Mouse (Mus musculus): ENCODE measurements around the gene Exoc3l4. TPM values are rescaled to one million over a fixed set of nuclear protein-coding genes. Genes with fewer than 3 reads are reported as not detected.

The Exoc3l4 gene
- polyA plus RNA-seq, 2 experiments from 2014 or later, result not detected

DNA sequence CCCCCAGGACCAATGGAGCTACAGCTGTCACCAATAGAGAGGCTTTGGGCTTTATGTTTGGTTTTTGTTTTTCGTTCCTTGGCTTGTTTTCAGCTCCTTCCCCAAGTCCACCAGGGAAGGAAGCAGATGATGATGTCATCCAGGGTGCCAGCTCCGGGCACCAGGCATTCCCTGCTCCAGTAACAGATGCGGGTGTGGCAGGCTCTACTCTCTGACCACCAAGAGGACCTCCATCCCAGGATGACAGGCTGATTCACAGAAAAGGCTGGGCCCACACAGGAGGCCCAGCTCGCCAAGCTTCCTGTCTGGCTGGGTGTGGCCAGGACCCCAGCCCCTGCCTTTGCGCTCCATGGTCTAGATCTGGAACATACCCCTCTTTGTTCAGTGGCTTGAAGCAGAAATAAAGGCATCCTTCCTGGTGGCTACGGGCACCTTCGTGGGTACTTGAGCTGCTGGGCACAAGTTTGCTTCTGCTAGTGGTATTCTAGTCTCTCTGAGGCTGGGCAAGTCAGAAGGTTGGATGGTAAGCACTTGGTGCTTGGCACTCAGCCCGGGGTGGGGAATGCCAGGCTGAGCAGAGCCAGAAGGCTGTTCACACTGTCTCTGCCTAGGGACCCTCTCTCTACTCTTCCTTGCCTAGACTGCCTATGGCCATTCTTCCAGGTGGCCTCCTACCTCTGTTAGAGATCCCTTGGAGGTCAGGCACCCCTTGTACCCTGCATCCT is 5.0 kb upstream of the Exoc3l4 start:
- ATAC-seq, result no peak

DNA sequence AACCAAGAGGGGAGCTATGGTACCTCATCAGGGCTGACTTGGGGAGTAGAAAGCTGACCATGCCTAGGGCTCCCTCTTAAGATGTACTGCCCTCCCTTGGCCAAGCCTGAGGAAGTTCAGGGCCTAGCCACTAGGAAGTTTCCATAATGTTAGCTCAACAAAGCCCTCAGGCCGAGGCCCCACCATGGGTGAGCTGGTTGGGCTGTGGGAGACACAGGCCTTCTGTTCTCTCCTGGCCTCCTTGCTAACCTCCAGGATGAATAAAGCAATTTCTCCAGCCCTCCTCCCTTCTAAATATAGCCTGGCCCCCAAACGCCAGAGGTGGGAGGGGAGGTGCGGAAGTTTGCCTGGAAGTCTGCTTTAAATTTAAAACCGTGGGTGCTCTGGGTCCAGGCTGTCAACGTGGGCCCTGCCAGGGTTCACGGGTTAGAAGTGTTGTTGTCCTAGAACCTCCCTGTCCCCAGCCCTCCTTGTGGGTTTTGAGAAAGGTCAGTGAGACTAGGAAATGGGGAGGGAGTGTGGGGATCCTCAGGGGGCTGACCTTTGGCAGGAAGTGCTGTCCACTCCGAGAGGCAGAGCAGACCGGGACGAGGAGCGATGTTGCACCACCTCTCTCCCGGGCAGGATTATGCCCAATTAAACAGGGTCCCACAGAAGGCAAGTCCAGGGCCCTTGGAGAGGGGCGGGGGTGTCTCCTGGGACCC is 4.1 kb upstream of the Exoc3l4 start:
- no peak for ATAC-seq

DNA sequence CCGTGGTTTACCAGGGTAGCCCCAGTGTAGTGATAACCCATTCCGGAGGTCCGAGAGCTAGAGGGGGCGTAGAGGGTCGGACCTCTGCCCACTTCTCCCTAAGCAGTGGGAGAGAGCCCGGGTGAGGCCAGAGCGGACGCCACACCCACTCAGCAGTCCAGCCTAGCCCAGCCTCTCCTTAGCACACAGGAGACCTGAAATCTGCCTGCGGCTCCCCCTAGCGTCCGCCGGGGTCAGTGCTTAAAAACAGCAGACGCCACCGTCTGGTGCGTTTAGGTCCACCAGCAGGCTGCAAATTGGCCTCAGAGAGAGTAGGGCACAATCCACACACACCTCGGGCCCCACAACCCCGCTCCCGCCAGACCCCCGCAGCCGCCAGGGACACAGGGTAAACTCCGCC is 3.5 kb upstream of the Exoc3l4 start:
- ATAC-seq, result no peak

DNA sequence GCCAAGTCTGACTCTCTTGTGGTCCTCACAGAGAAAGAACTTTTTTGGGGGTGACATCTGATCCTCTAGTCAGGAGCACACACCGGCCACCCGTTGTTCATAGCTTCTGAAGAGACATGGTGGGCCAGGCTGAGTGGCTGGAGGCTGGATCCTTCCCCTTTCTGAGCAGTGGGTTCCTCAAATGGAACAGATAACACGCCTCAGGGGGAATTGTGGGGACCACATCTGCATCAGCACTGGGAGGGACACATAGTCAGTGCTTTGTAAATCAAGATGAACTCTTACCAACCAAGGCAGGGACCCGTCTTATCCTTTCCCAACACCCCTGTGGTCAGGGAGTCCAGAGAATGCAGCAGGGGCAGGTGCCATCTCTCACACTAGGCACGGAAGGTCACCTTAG is 3.1 kb downstream of the Exoc3l4 start:
- ATAC-seq, result no peak

DNA sequence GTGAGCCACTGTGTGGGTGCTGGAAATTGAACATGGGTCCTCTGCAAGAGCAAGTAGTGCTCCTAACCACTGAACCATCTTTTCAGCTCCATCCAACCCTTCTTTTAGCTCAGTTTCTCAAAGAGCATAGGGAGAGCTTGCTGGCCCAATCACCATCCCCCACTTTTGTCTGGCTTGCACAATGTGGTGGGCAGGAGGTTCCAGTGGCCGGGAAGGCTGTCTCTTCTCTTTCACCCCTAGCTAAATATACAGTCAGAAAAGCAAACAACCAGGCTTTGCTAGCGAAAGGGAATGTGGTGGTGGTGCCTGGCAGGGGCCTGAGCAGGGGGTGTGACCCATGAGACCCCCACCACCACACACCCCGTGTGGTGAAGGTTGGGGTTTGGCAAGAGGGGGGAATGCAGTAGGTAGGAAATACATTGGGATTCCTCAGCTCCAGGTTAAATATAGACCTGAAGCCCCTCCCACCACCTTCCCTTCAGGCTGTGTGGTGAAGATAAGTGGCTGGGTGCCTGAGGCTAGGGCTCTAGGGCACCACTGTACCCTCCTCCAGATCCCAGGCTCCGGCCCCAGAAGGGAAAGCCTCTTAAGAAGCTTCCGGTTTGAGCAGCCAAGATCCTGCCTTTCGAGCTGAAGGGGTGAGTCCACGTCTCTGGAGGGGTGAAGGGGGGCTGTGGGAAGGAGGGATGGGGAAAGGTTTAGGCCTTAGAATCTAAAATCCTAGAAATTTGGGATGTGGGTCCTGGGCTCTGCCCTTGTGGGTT is 4.3 kb downstream of the Exoc3l4 start:
- no peak for ATAC-seq

DNA sequence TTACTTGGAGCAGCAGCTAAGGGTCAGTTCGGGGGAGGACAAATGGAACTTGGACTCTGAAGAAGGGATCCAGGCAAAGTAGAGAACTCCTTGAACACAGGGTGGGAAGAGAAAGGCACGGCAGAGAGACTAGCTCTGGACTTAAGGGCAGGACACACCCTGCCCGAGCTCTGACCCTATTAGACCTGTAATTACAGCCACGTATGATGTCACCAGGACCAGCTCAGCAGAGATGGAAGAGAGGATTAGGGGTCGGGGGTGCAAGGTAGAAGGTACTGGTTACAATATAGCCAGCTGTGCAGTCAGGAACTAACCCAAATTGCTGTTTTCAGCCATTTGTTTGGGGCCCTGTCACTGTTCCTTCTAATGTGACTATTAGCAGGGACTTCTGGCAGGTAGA is 6.0 kb downstream of the Exoc3l4 start:
- ATAC-seq, result no peak

DNA sequence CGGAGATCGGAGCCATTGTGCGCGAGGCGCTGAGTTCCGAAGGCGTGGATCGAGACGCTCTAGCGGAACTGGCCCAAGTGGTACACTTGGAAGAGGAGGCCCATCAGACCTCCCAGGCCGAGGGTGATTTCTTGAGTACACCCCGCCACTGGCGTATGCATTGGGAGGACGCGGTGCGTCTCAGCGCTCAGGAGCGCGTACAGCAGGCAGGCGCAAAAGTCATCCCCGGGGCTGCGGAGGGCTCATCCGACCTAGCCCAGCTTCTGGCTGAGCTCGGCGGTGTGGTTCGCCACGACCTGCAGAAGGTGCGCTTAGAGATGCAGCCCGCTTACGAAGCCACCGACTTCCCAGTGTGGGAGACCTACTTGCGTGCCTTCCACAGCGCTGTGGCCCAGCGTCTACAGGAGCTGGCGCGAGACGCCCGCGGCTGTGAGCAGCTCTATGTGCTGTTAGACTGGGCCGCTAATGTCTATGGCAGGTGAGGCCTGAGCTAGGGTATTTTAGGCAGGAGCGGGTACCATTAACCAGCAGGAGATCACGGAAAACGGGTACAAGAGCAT is 6.8 kb downstream of the Exoc3l4 start:
- ATAC-seq, result no peak

DNA sequence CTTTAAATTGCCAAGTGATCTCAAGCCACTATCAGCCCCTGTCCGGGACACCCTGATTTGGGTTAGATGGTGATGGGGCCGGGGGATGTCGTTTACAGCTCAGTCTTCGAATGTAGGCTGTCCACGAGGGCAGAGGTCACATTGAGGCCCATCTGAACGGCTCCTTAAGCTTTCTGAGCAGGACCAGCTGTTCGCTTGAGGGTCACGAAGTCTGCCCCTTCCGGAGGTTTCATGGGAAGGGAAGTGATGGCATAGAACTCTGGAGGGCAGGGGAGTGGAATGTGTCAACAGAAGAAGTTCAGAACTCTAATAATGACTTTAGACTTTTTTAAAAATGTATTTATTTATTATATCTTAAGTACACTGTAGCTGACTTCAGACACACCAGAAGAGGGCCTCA is 7.7 kb downstream of the Exoc3l4 start:
- ATAC-seq, result no peak

DNA sequence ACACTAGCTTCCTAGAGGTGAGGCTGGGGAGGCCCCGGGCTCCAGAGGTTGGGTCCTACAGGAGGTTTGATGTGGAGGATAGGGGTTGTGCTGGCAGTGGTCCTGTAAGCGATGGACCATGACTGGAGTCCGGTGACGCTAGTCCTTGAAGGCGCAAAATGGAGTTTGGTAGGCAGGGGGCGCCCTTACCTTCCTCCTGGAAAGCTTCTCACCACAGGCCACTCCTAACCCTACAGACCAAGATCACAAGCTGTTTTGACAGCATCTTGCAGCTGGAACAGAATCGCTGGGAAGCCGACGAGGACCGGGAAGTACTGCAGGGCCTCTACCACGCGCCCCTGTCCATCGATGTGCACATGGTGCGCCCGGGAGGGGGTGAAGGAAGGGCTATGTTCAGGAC is 8.4 kb downstream of the Exoc3l4 start:
- no peak for ATAC-seq

DNA sequence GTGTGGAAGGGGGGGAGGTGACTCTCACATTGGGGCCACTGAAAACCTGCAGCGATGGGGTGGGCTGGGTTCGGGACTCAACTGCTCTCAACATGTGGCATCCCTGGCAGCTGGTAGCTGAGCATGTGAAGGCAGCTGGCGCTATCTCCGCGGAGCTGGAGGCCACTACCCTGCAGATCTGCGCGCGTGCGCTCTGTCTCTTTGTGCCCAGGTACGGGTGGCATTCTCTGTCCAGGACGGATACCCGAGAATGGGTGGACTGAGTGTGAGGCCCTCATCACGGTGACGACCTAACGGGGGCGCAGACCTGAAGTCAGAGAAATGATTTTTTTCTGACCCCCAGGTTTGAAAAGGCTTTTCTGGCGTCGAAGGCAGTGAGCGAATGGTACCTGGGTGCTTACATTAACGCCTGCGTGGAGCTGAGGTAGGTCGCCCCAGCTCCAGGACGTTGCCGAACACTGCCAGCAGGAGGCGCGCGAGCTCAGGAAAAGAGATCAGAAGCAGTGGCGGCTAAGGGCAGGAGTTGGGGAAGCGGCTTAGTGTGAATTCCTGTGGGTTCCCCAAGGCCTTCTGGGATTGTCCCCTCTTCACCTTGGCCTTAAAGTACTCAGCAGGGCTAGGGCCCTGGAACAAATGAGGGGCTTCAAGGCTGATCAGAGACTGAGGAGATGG is 9.1 kb downstream of the Exoc3l4 start:
- peak; percentile 43 for ATAC-seq

DNA sequence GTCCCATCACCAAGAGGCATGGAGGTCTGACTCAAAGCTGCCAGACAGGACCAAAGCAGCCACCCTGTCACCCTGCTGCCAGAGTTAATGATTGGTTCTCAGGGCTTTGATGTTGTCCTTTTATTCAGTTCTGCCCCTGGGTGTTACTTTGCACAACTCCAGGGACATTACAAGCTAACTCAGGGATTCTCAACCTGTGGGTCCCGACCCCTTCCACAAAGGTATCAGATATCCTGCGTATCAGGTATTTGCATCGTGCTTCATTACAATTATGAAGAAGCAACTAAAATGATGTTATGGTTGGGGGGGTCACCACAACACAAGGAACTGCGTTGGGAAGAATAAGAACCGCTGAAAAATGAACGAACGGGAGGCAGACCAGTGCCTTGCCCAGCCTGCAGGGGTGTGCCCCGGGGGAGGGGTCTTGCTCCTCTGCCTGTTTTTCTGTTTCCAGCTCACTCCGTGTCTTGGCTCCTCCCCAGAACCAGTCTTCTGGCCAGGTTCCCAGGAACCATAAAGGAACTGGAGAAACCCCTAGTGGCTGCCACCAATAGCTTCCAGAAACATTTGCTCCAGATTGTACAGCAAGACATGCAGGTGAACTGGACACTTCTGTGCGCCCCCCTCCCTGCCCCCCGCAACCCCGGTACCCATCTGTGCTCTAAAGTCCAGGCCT is 10.8 kb downstream of the Exoc3l4 start:
- ATAC-seq, result no peak

DNA sequence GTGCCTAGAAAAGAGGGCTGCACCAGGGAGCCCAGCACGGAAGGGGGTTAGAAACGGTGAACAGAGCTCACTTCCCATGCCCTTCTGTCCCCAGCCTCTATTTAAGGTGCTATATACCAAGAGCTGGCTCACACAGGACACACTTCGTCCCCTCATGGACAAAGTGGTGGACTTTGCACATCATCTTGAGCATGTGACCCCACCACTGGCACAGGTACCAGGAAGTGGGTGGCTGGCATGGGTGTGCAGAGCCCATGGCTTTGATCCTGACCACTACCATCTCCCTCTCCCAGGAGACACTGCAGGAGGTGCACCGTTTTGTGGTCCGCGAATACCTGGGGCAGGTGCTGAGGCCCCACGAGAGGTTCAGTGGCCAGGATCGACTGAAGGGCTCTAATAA is 11.5 kb downstream of the Exoc3l4 start:
- ATAC-seq, result no peak

DNA sequence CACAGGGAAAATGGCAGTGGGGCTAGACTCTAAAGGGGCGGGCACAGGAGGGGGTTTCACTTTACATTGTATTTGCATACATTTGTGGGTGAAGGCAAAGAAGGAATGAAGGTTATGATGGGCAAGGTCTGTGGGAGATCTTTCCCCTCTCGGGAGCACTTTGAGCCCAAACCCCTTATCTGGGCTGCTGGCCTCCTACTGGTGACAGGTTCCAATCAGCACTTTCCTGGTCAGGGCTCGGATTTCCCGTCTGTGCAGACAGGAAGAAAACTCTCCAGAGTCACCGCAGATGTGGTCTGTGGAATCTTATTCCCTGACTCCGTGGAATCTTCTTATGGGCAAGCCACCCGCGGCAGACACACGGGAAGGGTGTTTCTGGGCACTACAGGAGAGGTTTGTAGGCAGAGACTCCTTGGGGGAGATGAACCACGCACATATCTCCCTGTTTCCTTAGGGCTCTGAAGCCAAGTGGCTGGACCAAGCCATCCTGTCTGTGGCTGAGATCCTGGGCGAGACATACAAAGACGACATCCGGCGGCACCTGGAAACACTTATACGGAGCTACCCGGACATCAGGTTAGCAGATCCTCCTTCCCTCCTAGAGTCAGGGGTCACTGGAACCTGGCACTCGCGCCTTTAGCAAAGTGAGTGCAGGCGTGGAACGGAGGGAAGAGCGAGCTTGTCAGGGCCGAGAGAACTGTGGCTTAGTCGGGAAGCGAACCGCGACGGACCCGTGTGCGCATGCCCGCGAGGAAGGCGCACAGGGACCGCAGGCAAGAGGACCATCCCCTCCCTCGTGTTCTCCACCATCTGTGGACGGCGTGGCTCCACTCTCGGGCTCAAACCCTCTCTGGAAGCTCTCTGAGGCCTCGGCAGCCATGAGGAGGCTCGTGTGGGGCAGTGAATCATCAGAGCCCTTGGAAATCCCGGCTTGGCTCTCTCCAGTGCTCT is 12.4 kb downstream of the Exoc3l4 start:
- no peak for ATAC-seq

DNA sequence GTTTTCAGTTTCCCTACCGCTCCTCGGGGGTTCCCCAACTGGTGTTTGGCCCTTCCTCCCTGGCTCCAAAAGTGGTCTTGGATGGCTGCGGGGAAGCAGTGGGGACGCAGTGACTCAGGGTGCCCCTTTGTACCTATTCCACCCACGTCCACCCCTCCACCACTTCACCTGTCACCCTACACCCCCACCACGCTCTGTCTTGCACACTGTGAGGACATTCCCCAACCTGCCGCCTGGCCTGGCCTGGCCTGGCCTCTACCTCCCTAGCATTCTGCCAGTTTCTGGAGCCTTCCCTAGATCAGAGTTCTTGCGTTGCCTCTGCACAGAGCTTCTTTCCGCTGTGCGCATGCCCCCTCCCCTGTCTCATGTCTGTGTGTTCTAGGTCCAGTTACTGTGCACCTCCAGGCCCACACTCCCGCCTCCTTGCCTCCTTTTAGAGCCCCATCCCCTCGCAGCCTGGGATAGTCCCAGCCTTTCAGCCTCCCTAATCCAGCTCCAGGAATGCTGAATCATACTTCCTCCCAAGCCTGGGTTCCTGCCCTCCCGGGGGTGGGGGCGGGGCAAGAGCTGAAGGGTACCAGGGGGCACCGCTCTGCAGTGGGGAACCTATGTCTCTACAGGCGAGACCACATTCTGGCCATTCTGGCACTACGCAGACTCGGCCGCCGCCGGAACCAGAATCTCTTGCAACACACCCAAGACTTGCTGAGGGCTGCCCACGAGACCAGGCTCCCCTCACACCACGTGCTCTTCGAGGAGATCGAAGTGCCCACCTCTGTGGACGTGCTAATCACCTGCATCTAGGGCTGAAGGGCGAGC is 13.4 kb downstream of the Exoc3l4 start:
- ATAC-seq, result no peak

DNA sequence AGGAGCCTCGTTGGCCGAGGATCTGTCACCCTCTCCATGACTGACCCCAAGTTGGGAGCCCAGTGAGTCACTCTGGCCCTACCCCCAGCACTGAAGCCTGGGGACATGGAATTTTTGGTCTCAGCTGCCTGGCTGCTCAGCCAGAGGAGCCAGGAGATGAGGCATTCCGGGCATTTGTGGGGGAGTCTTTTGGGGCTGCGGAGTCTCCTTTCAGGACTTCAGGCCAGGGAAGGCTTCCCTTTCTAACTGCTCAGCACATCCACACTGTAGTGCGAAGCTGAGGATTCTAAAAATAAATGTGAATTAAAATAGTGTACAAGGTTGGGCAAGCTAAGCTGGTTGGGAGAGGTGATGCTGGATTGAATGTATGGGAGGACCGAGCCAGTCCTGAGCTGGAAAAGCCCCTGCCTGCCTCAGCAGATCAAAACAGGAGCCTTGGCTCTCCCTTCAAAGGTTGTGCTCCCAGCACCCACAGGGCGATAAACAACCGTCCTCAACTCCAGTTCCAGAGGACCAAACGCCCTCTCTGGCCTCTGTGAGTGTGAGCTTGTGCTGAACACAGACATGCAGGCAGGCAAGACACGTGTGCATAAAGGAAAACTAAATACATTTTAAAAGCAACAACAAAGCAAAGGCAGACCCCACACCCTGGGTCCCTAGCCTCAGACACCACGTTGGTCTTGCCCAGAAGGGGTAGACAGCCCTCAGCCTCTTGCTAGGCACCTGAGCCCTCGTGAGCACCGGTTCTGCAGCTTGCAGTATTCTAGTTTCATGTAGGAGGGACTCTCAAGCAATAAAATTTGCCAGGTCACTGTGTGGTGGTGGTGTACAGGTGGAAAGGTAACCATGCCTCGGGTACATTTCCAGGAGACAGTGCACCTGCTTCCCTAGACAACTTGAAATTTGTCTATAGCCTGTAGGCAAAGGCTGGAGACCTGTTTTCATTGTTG is 14.3 kb downstream of the Exoc3l4 start:
- no peak for ATAC-seq

DNA sequence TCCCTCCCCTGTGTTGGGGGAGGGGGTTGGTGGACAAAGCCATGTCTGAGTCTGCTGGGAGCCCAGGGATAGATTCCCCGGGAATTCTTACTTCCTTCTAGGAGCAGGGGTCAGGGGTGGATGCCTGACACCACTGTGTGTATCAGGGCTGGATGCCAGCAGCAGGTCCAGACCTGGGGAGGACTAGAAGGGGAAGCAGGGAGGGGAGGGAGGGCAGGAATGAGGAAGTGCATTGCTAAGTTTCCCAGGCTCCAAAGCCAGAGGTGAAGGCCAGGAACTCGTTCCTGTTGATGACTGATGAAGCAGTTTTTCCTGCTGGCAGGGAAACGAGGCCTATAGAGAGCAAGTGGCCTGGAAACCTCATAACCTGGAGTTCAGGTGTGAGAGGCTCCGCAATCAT is 15.3 kb downstream of the Exoc3l4 start:
- no peak for ATAC-seq

DNA sequence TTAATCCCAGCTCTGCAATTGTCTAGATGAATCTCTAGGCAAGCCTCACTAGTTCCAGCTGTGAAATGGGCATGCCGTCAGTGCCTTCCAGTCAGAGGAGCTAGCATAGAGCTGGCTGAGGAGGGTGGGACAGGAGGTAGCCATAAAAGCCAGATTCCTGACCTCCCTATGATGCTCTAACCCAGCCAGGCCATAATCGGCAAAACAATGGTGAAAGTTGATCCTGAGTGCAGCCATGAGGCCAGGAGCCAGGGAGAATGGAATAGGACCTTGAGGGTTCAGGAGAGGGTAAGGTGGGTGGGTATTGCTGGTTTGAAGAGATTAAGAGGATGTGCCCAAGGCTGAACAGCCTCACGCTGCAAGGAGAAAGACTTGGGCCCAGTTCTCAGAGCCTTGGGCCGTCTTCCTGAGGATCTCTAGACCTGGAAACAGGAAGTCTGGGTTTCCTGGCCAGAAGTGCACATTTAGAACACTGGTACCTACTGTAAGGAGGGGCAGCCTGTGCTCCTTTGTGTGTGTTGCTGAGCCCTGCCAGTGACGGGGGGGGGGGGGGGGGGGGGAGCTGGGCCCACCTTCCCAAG is 16.0 kb downstream of the Exoc3l4 start:
- ATAC-seq, result no peak

DNA sequence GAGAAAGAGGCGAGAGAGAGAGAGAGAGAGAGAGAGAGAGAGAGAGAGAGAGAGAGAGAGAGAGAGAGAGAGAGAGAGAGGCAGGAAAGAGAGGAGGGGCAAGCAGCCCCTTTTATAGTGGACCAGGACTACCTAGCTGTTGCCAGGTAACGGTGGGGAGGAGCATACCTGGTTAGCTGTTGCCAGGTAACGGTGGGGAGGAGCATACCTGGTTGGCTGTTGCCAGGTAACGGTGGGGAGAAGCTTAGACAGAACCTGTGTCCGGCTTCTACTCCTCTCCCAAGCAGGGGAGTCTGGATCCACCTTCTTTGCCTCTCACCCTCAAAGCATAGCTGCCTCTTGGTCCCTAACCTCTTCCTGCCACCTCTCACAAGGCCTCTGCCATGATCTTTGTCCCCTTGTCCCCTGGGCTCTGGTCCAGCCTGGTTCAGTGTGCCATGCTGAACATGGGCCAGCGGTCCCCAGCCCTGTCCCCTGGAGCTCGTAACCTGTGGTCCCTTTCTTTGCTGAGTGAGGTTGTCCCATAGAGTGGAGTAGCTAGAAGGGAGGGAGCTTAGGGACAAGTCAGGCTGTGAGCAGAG is 17.4 kb downstream of the Exoc3l4 start:
- ATAC-seq, result no peak
